Mouse (Mus musculus): Measurements from ENCODE around the gene Kcnn1.

DNA sequence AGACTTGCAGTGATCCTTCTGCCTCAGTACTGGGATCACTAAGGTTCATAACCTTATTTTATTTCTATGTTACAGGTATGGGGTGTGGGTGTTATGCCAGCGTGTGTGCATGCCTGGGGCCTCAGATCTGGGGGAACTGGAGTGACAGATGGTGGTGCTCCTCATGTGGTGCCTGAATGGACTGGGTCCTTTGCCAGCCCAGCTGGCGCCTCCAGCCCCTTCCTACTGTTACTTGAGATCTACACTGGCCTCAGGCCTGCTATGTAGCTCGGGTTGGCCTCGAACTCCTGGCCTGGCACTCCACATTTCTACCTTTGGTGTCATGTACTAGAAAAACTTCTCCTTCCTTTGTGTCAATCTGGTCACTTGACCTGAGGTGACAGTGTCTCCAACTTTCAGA lies 21.1 kb upstream of the Kcnn1 start:
- no peak for TF ChIP-seq GATA1 (IDR thresholded peaks at IDR 0.05; ENCODE audit: borderline replicate concordance, low read length)
- TF ChIP-seq FLI1 (IDR thresholded peaks at IDR 0.05; ENCODE audit: low read length): no peak
